Mouse (Mus musculus): Measurements from ENCODE around the gene Myom1. TPM values are rescaled to one million over a fixed set of nuclear protein-coding genes. Genes with fewer than 3 reads are reported as not detected.

Myom1 gene
- polyA plus RNA-seq, 1 experiment = not detected

DNA sequence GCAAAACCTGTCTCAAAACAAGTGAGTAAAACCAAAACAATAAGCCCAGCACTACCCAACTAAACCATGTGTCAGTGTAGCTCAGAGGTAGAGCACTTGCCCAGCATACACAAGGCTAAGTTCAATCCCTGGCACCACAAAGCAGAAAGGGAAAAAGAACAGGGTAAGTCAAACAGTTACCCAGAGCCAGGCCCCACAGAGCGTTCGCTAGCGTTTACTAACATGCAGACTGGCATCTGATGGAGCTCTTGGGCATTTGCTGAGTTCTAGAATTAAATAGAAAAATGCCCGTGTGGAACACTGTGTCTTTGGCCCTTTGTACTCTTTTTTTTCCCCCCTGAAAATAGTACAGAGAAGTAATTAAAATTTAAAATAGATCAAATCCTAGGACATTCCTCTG lies 111.8 kb downstream of the Myom1 start:
- TF ChIP-seq TAL1 (IDR thresholded peaks at IDR 0.05; ENCODE audit: low read length) (no peak), GATA1 (IDR thresholded peaks at IDR 0.05; ENCODE audit: low read length) (no peak)
- Histone ChIP-seq H3K36me3 (ENCODE audit: control insufficient read depth) (no peaks in the 10 kb centered on the region), H3K9me3 (ENCODE audit: control insufficient read depth, low read length) (no peaks in the 10 kb centered on the region), H3K4me1 (ENCODE audit: control insufficient read depth) (peaks cover 3% of the 10 kb centered on the region; the same call in 1 of the 2 replicates), H3K4me3 (replicated peaks) (no peak overlapping the region), H3K27me3 (ENCODE audit: control insufficient read depth) (no peaks in the 10 kb centered on the region)

DNA sequence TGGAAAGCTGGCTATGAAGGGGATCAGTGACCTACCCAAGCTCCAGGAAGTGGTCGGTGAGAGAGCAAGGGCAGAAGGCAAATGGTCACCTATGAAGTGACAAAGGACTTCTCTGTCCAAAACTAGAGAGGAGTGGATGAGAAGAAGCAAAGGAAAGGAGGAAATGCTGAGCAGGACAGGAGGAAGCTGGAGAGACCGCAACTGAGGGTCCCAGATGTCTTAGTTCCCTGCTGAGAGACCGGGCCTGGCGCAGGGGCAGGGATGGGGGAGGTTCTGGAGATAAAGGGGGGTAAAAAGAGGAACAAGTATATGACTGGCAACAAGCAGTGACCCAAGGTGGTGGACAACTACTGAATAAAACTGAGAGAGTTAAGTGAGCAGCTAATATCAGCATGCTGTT lies 115.5 kb downstream of the Myom1 start:
- no peaks in the 10 kb centered on the region for H3K9me3 ChIP-seq (ENCODE audit: control insufficient read depth, low read length)
- no peak for TF ChIP-seq GATA1 (IDR thresholded peaks at IDR 0.05; ENCODE audit: low read length)
- H3K27me3 ChIP-seq (ENCODE audit: control insufficient read depth) = no peaks in the 10 kb centered on the region
- peaks cover 8% of the 10 kb centered on the region; the same call in 1 of the 2 replicates for H3K4me1 ChIP-seq (ENCODE audit: control insufficient read depth)
- no peak overlapping the region for H3K4me3 ChIP-seq (replicated peaks)
- no peaks in the 10 kb centered on the region for H3K36me3 ChIP-seq (ENCODE audit: control insufficient read depth)

DNA sequence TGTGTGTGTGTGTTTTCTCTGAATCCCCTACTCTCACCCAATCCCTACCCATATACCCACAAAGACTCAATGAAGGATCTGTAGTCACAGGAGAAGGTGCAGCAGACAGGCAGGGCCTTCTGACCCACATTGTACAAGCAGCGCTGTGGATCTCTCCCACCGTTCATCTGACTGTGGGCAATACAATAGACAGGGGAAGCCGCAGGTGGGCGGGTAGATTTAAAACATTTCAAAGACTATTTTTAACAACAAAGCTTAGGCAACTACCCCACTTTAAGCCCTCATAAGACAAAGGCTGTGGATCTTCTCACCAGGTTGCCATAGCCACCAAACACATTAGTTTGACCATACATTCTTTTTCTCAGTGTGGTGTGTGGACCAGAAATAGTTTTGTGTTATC lies 116.2 kb downstream of the Myom1 start:
- no peaks in the 10 kb centered on the region for H3K27me3 ChIP-seq (ENCODE audit: control insufficient read depth)
- no peaks in the 10 kb centered on the region for H3K36me3 ChIP-seq (ENCODE audit: control insufficient read depth)
- no peaks in the 10 kb centered on the region for H3K9me3 ChIP-seq (ENCODE audit: control insufficient read depth, low read length)
- TF ChIP-seq TAL1 (IDR thresholded peaks at IDR 0.05; ENCODE audit: low read length) (no peak), GATA1 (IDR thresholded peaks at IDR 0.05; ENCODE audit: low read length) (no peak)
- H3K4me3 ChIP-seq (replicated peaks) = no peak overlapping the region
- H3K4me1 ChIP-seq (ENCODE audit: control insufficient read depth) = peaks cover 8% of the 10 kb centered on the region; the same call in 1 of the 2 replicates

DNA sequence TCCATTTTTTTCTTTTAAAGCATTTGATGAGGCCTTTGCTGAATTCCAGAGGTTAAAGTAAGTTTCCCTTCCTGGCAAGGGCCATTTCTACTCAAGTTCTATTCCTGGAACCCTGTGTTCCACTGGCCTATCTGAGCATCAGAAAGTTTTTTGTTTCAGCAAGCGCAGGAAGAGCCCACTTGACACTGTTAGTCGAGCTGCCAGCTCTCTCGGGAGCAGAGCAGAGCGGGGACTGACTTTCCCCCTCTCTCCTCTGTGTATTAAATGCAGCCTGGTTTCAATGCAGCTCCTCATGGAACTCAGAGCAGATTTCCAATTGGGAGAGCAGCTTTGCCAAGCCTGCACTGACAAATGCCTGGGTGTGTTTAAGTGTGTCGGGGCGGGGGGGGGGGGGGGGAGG lies 118.2 kb downstream of the Myom1 start:
- H3K4me3 ChIP-seq (replicated peaks) = no peak overlapping the region
- TF ChIP-seq TAL1 (IDR thresholded peaks at IDR 0.05; ENCODE audit: low read length) = no peak
- no peak for TF ChIP-seq GATA1 (IDR thresholded peaks at IDR 0.05; ENCODE audit: low read length)
- peaks cover 6% of the 10 kb centered on the region for H3K4me1 ChIP-seq (ENCODE audit: control insufficient read depth)
- no peaks in the 10 kb centered on the region for H3K36me3 ChIP-seq (ENCODE audit: control insufficient read depth)
- no peaks in the 10 kb centered on the region for H3K9me3 ChIP-seq (ENCODE audit: control insufficient read depth, low read length)
- H3K27me3 ChIP-seq (ENCODE audit: control insufficient read depth) = no peaks in the 10 kb centered on the region

DNA sequence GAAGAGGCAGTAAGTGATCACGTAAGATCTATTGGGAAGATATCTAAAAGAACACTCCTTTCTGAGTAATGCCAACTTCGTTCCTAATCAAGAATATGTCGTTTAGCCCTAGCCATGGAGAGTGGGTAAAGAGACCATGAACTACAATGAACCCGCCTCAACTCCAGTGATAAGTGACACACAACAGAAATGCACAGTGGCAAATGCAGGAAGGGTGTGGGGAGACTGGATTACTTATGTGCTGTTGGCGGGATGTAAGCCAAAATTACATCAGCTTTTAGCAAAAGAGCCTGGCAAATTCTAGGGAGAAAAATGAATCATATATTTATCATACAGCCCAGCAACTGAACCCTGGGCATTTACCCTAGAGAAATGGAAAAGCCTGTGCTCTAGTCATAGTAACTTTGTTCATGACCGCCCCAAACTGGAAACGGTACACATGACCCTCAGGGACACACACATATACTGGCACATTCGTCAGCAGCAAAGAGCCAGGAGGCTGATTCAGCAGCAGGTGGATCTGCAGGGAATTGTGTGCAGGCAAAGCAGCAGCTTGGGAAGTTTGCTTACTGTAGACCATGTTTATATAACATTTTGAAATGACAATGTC lies 121.7 kb downstream of the Myom1 start:
- Histone ChIP-seq H3K27me3 (ENCODE audit: control insufficient read depth) (no peaks in the 10 kb centered on the region), H3K4me1 (ENCODE audit: control insufficient read depth) (peaks cover 5% of the 10 kb centered on the region), H3K36me3 (ENCODE audit: control insufficient read depth) (no peaks in the 10 kb centered on the region), H3K9me3 (ENCODE audit: control insufficient read depth, low read length) (no peaks in the 10 kb centered on the region), H3K4me3 (replicated peaks) (no peak overlapping the region)
- TF ChIP-seq TAL1 (IDR thresholded peaks at IDR 0.05; ENCODE audit: low read length) (no peak), GATA1 (IDR thresholded peaks at IDR 0.05; ENCODE audit: low read length) (no peak)

DNA sequence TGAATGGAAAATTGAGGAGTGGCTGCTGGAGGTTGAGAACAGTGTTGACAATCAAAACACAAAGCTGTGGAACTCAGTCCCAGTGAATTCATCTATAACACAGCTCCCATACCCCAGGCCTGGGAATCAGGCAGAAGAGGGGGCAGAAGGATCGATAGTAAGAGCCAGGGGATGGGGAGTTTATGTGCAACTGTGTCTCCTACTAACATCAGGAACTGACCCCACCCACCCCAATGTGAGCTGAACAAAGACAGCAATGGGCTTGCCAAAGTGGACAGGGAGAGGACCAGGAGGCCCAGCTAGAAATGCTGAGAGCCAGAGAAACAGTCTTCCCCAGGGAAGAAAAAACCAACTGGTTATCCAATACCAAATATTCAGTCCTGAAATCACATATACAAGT lies 122.2 kb downstream of the Myom1 start:
- Histone ChIP-seq H3K4me1 (ENCODE audit: control insufficient read depth) (peaks cover 3% of the 10 kb centered on the region), H3K36me3 (ENCODE audit: control insufficient read depth) (no peaks in the 10 kb centered on the region), H3K4me3 (replicated peaks) (no peak overlapping the region), H3K27me3 (ENCODE audit: control insufficient read depth) (no peaks in the 10 kb centered on the region), H3K9me3 (ENCODE audit: control insufficient read depth, low read length) (no peaks in the 10 kb centered on the region)
- TF ChIP-seq TAL1 (IDR thresholded peaks at IDR 0.05; ENCODE audit: low read length) = no peak
- TF ChIP-seq GATA1 (IDR thresholded peaks at IDR 0.05; ENCODE audit: low read length) = no peak

DNA sequence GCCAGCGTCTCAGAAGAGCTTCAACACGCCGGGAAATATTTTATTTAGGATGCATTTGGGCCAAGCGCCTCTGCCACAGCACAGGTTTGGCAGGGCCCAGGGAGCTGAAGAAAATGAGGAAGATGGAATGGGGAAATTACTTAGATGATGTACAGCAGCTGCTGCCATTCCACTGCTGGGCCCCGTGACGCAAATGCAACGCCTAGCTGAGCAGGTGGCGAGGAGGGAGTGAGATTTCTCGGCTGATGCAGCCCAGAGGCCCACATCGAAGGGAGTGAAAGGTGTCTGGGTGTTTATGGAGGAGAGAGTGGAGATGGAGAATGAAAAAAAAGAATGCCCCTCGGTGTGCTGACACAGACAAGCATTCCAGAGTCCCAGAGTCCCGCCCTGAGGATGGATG lies 123.1 kb downstream of the Myom1 start:
- H3K27me3 ChIP-seq (ENCODE audit: control insufficient read depth) = no peaks in the 10 kb centered on the region
- H3K9me3 ChIP-seq (ENCODE audit: control insufficient read depth, low read length) = no peaks in the 10 kb centered on the region
- H3K4me3 ChIP-seq (replicated peaks) = no peak overlapping the region
- peaks cover 2% of the 10 kb centered on the region for H3K4me1 ChIP-seq (ENCODE audit: control insufficient read depth)
- TF ChIP-seq TAL1 (IDR thresholded peaks at IDR 0.05; ENCODE audit: low read length) (no peak), GATA1 (IDR thresholded peaks at IDR 0.05; ENCODE audit: low read length) (no peak)
- no peaks in the 10 kb centered on the region for H3K36me3 ChIP-seq (ENCODE audit: control insufficient read depth)

DNA sequence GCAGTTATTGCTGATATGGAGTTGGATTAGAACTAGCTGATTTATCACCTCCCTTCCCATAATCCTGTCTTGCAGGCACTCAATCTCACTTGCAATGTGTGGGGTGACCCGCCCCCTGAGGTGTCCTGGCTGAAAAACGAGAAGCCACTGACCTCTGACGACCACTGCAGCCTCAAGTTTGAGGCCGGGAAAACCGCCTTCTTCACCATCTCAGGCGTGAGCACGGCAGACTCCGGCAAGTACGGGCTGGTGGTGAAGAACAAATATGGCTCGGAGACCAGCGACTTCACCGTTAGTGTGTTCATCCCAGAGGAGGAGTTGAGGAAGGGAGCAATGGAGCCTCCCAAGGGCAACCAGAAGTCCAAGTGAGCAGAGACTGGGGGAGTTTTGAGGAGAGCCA lies 123.6 kb downstream of the Myom1 start:
- Histone ChIP-seq H3K4me3 (replicated peaks) (no peak overlapping the region), H3K36me3 (ENCODE audit: control insufficient read depth) (no peaks in the 10 kb centered on the region), H3K27me3 (ENCODE audit: control insufficient read depth) (no peaks in the 10 kb centered on the region), H3K4me1 (ENCODE audit: control insufficient read depth) (no peaks in the 10 kb centered on the region; the same call in 1 of the 2 replicates), H3K9me3 (ENCODE audit: control insufficient read depth, low read length) (no peaks in the 10 kb centered on the region)
- TF ChIP-seq TAL1 (IDR thresholded peaks at IDR 0.05; ENCODE audit: low read length) (no peak), GATA1 (IDR thresholded peaks at IDR 0.05; ENCODE audit: low read length) (no peak)

DNA sequence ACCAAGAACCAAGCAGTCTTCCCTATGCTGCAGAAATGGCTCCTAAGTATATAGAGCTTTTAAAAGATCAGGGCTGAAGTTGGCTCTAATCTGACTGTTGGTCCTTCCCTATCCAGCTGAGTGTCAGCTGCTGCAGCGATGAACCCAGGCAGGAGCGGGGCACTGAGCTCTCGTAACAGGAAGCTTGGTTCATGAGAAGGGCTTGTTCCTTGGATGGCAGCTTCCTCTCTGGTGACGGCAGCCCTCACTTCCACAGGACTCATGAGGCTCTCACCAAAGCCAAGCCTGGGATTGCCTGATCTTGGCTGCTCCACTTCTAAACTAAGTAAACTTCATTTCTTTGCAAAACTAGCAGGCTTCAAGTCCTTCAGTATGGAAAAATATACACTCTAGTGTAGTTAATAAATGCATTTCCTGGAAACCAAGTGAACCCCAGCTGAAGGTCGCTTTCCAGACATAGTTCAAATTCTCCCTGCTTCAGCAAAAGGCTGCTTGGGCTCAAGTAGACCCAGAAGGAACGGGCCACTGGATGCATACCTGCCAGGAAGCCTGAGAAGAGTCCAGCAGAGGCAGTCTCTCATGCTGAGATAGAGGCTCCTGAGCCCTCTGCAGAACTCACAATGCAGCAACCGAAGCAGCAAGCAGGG lies 125.2 kb downstream of the Myom1 start:
- H3K4me1 ChIP-seq (ENCODE audit: control insufficient read depth) = peaks cover 3% of the 10 kb centered on the region
- TF ChIP-seq GATA1 (IDR thresholded peaks at IDR 0.05; ENCODE audit: low read length) (no peak), TAL1 (IDR thresholded peaks at IDR 0.05; ENCODE audit: low read length) (no peak)
- H3K9me3 ChIP-seq (ENCODE audit: control insufficient read depth, low read length) = peaks cover 2% of the 10 kb centered on the region
- H3K36me3 ChIP-seq (ENCODE audit: control insufficient read depth) = no peaks in the 10 kb centered on the region
- H3K27me3 ChIP-seq (ENCODE audit: control insufficient read depth) = no peaks in the 10 kb centered on the region
- H3K4me3 ChIP-seq (replicated peaks) = no peak overlapping the region

Measured in erythroblast, embryonic 14.5 days (primary cell).